Mouse (Mus musculus): ENCODE measurements around the gene Tent5b.

The Tent5b gene

DNA sequence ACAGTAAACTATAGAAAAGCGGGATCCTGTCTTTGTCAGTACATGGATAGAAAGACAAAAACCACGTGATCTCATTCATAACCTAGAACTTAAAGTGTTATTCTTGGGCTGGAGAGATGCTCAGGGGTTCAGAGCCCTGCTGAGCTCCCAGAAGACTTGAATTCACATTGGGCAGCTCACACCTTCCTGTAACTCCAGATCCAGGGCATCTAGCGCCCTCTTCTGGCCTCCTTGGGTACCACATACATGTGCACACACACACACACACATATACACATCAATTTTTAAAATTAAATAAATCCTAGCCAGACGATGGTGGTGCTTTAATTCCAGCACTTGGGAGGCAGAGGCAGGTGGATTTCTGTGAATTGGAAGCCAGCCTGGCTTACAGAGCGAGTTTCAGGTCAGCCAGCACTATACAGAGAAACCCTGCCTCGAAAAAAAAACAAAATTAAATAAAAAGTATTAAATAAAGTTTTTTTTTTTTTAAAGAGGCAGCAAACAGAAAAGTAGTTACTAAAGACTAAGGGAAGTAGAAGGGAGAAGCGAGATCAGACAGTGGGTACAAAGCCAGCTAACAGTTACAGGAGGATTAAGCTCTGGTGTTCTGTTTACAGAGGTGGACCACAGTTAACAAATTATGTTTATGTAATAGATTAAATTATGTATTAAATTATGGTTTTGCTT lies 8.7 kb upstream of the Tent5b start:
- no peak for DNase-seq

DNA sequence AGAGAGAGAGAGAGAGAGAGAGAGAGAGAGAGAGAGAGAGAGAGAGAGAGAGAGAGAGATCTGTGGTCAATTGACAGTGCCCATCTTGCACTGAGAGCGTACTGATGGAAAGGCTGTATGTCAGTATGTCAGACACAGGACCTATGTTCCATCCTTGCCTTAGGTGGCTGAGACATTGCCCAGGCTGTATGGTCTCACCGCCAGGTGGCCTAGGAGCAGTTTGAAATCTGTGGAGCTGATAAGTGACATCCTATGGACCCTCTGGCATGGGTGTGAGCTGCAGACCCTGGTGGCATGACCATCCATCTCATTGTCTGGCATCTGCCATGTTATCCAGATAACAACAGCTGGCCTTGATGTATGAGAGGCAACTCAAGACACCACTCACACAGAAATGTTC lies 6.1 kb upstream of the Tent5b start:
- DNase-seq: no peak

DNA sequence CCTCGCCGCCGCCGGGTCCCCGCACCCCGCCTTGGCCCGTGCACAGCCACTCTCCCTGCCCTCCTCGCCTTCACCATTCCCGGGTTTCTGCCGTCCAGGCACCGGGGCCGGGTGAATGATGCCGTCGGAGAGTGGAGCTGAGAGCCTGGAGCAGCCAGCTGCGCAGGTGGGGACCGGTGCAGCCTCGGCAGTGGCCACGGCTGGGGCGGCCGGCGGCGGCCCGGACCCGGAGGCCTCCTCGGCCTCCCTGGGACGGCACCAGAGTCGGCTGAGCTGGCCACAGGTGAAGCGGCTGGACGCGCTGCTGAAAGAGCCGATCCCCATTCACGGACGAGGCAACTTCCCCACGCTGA lies 229 bp downstream of the Tent5b start:
- no peak for DNase-seq

DNA sequence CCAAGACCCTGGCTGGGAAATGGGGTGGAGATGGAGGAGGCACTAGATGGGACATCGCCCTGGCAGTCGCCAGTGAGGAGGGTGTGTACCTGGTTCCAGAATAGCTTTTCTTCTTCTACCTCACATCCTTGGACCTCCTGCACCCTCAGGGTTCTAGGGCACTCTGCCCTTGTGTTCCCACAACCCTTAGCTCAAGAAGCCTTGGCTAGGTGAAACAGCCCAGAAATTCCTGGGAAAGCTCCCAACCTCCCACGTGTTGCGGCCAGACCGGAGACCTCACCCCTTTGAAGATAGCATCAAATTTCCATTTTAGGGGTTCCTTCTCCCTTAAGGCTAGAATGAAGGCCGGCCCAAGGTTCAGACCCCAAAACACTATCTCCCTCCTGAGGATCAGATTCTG lies 822 bp downstream of the Tent5b start:
- DNase-seq: no peak

DNA sequence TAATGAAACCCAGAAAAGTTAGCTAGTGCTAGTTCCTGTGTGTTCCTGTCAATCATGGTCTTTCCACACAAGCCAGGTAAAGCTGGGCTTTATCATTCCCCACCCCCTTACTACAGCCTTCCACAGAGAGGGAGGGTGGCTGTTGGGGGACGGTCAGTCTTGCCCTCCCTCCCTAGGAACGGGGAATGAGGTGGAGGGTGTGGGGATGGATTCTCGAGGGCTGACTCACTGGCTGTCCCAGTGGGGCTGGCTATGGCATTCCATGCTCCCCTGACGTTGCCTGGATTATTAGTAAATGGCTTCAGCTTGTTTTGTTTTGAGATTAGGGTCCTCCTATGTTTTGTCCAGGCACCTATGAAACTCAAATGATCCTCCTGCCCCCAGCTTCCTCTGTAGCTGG lies 1.6 kb downstream of the Tent5b start:
- DNase-seq: no peak

DNA sequence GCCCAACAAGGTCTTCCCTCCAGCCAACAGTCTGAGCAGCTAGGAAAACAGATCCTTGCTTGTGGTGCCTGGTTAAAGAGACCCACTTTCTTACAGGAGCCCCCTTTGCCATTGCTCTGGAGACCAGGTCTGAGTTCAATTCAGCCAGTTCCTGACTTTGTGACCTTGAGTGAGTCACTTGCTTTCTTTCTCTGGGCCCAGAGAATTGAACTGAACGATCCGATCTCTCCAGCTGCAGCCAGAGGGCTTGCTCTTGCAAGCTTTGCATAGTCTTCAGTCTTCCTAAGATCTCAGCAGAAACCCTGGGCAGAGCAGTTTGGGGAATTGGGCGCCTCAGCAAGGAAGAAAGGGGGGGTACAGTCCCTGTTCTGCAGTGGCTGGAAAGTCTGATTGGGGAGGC lies 2.5 kb downstream of the Tent5b start:
- no peak for DNase-seq

DNA sequence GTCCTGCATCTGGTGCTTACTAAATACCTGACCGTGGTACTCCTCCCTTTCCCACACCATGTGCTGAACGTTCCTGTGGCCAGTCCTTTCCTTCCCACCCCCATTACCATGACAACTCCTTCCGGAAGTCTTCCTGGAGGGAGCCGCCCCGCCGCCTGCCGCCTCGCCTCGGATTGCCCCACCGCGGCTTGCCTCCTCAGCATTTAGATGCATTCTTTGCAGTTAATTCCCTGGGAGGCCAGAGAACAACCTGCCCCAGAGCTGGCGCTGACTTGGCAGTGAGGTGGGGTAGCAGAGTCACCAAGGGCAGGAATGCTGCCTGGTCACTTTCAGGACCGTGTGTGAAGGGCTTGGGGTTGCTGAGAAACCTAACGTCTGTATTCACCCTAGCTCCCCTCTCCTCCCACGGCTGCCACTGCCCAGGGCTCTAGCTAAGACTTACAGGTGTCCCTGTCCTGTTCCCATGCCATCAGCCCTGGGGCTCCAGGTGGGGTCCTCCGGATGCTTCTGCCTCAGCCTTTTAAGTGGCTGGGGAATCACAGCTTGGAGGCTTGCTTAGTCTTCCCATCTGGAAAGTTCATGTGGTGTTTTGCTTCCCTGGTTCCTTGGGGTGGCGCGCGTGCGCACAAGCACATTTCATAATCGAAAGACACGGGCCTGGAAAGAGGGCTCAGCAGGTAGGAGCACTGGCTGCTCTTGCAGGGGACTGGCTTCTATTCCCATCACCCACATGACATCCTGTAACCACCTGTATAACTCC lies 4.5 kb downstream of the Tent5b start:
- DNase-seq: no peak

DNA sequence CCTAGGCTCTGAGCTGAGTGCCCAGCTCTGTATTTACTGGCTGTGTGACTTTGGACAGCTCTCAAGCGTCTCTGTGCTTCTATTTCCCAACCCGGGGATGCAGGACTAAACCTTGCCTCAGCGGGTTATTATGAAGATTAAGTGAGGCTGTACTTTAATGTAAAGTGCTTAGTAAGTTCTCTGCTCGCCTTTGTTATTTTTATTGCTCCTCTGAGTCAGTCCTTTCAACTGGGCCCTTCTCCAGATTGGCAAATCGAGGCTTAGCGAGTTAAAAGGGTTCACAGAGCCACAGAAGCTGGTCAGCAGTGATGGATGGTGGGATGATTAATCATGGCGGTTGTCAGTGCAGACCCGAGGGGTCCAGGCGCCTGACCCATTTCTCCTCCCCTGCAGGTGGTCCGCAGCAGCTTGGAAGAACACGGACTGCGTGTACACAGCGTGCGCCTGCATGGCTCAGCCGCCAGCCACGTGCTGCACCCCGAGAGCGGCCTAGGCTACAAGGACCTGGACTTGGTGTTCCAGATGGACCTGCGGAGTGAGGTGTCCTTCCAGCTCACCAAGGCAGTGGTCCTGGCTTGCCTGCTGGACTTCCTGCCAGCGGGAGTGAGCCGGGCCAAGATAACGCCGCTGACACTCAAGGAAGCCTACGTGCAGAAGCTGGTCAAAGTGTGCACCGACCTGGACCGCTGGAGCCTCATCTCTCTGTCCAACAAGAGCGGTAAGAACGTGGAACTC lies 5.9 kb downstream of the Tent5b start:
- DNase-seq: no peak

DNA sequence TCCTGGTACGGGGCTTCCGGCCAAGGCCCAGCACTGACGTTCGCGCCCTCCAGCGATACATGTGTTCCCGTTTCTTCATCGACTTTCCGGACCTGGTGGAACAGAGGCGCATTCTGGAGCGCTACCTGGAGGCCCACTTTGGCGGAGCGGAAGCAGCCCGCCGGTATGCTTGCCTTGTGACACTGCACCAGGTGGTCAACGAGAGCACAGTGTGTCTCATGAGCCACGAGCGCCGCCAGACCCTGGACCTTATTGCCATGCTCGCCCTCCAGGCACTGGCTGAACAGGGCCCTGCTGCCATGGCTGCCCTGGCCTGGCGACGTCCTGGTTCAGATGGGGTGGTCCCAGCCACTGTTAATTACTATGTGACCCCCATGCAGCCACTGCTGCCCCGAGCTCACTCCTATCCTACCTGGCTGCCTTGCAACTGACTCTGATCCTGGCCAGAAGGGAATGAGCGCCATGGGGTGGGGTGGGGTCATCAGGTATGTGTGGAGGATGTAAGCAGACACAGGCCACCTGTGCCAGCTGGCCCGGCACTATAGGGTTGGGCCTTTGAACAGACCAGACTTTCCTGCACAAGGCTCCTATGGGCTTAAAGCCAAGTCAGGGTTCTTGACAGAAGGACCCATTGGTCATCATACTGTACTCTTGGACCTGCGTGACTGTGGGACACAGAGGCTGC lies 6.9 kb downstream of the Tent5b start:
- DNase-seq: no peak

DNA sequence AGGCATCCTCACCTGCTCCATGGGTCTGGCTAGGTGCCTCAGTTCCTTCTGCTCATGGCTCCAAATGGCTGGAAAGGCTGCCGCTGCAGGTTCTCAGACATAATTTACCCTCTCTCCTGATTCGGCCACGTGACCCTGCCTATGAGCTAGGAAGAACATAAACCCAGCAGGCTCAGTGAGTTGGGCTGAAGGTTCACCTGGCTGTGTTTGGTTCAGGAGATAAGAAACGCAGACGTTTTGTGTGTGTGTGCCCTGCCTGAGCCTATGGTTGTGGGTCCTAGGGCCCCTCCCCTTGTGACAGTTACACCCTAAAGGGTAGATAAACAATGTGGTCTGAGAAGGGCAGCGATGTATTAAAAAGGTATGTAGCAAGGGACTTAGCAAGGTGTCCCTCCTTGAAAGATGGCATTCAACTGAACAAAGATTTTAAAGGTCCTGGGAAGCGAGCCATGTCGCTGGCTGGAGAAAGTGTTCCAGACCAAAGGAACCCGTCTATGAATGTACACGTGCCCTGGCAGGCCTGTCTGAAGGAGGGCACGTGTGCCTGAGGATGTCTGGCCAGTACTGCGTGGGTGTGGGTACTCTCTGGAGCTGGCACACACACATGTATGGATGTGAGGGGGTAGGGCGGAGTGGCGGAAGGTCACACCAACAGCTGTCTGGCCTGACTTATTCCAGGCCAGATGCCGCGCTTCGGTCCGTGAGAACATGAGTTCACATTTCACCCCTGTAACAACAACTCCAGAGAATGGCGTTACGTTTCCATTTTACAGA lies 8.9 kb downstream of the Tent5b start:
- no peak for DNase-seq

DNA sequence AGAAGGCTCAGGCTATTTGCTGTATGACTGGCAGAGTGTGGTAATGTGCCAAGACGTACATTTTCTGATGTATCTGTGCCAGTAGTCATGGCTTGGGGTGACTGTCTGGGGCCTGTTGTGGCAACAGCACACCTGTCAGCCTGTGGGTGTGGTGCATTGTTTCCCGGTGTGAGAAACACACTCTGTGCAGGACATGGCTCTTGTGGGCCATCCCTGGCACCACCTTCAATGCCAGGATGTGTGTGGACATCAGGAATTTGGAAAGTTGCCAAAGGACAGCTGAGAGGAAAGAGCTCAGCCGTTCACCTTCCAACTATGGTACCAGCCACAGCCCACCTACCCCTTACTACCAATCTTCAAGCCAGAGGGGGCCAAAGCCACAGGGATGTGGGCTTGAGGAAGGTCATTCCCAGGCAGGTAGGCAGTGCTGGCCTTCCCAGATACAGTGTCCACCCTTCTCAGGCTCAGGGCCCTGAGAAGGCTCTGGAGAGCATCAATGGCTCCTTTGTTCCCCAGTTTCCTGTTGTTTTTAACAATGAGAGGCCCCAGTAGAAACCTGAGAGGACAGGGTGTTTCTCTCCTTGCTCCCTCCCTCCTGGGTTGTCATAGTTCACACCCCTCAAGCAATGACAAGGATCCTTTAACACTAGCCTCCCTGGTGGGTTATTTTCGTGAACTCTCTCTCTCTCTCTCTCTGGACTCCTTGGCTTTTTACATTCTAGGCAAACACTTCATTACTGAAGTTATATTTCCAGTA lies 9.7 kb downstream of the Tent5b start:
- DNase-seq: no peak

DNA sequence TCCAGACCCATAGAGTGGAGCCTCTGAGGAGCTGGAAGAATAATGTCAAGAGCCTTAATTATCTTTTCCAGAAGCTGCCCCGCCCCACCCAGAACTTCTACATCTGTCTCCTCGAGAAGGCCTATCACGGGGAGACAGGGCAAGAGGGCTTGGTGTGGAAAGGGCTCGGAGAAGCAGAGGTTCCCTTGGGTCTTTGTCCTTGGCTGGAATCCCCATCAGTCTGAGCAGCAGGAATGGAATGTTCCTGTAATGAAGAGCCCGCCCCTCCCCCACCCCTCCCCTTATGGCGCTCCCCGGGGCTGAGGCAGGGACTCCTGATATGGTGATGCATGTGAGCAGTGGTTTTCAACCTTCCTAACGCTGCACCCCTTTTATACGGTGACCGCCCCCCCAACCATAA lies 11.9 kb downstream of the Tent5b start:
- no peak for DNase-seq

DNA sequence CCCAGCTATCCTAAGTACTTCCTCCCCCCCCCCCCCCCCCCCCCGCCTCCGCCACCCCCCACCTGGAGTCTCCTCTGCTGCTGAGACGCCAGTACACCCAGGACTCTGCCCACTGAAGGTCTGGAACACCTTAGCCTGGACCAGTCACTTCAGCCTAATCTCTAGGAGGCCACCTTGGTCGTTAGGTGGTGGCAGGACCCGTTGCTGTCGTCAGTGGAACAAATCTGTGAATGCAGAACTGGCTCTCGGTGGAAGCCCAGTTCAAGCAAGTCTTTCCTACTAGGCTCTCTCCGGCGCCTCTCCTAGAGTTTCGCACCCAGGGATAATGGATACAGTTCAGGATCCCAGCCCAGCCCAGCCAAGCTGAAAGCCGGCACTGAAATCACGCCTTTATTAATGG lies 14.0 kb downstream of the Tent5b start:
- no peak for DNase-seq

DNA sequence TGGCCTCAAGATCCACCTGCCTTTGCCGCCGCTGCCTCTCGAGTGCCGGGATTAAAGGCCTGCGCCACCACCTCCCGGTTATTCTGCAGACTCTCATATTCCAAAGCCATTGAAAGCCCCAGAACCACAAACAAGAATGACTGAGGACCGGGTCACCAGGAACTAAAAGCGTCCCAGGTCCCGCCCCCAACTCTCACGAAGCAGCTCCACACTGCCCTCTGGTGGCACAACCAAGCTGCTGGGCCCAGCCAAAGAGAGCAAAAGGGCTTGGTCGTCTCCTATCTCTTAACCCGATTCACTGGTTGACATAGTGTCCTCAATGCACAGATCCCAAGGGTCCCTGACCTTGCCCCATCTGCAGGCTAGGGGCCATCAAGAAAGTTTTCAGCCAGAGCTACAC lies 14.5 kb downstream of the Tent5b start:
- peak; percentile 68 to 69 for DNase-seq

DNA sequence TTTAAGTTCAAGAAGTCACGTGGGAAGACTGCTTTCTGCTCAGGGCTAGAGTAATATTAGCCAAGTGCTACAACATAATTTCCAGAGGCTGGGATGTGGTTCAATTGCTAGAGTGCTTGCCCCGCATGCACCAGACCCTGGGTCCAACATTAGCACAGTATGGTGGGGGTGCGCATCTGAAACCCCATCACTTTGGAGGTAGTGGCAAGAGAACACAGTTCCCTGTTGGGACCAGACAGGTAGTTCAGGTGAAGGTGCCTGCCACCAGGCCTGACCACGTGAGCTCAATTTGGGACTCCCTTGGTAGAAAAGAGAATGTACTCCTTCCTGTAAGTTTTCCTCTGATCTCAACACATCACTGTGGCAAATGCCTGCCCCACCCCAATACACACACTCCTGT lies 14.9 kb downstream of the Tent5b start:
- no peak for DNase-seq

DNA sequence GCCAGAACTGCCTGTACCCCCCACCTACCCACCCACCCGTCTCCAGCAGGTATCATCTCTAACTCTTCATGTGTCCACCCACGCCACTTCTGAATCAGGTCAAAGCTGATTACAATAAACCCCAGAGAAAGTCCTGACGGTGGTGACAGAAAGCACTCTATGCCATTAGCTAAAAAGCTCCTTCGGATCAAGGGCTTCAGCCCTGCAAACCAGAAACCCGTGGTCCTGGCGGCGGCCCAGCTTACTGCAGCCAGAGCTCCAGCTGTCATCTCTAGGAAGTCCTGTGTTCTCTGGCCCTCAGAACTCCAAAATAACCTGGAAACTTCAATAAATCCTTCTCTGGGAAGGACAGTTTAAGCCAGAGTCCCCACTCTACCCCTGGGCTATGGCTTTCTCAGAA lies 15.8 kb downstream of the Tent5b start:
- no peak for DNase-seq

DNA sequence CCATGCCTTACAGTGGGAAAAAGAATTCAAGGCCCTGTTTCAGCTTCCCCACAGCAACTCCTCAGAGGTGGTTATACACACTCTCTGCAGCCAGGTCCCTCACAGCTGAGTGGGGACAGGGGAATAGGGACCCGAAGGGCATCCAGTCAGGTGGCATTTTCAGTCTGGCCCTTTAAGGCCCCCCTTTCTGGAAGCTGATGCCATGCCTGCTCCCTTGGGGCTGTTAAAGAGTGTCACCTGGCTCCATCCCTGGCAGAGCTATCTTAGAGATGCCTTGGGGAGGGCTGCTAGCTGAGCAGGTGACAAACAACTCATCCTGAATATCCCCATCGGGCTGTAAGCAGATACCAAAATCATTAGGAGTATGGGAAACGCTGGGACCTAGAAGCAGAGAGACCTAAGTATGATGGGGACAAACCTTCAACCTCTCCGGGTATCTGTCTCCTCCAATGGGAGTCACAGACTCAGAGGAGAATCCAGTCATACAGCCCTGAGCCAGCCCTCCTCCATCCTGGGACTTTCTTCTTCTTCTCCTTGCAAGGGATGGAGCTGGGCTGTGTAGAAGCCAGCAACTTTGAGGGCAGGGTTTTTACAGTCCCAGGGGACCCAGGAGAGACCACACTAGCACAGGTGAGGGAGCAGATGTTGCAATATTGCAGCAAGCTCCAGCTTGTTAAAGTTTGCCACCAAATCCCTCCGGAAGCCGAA lies 17.0 kb downstream of the Tent5b start:
- DNase-seq: no peak

DNA sequence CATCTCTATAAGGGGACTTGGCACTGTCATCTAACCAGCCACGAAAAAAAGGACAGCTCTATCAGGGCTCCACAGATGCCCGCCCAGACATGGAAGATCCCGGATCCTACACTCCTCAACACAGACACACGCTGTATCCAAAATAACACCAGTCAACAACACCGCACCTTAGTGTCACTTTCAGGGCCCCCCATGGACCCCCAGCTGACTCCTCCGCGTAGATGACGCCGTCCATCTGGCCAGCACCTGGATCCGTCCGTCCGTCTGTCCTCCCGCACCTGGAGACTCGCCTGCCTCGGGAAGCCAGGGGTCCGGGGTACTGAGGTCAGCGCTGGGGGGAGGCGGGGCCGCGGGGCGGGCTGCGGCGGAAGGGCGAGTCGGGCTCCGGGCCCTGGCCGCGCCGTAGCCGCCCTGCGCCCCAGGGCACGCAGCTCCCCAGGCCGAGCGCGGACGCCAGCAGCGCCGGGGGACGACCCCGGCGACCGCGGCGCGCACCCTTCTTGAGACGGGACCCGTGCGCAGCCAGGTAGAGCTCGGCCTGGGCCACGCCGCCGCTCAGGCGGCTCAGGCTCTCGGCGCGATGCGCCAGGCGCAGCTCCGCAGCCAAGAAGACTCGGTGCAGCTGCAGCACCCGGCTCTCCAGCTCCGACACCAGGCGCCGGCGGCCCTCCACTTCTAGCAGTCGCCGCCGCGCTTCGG lies 17.7 kb downstream of the Tent5b start:
- no peak for DNase-seq

DNA sequence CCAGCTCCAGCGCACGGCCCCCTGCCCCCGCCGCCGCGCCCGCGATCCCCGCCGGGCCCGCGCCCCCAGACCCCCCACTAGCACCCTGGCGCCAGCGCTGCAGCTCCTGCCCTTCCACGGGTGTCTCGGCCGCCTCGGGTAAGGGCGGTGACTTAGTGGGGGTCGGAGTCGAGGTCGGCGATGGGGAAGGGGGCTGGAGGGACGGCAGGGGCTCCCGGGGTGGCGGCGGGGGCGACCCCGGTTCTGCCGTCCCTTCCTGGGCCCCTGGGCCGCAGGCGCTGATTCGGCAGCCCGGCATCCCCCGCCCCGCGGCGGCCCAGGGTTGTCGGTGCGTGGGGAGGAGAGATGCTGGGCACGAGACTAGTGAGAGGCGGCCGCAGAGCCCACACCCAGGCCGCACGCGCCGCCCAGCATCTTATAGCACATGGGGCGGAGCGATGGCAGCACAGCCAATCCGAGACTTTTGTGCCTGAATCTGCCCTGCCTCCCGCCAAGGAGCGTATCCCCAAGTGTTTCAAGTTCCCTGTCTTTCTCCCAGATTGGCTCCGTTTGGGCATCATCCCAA lies 18.3 kb downstream of the Tent5b start, which contains the start of gene Trnp1:
TSS of gene Trnp1 (minus strand) at position 391 of the 565 bp plus-strand sequence.
- DNase-seq: peak; percentile 28 to 42

DNA sequence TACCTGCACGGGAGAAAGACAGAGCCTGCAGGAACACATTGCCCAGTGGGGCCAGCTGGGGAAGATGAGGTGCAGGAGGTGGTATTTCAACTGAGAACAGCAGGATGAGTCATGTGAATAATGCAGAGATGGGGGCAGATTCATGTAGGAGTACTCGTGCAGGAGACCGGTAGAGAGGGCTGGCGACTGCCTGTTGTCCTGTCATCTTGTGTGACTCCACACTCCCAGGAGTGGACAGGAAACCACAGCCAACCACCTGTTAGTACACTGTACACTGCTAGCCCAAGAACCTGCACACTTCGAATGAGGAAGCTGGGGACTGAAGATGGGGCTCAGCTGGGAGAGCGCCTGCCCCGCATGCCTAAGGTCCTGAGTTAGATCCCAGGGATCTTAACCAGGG lies 21.6 kb downstream of the Tent5b start:
- DNase-seq: no peak

Data from thymus, adult 18-20 months (tissue).